Mouse (Mus musculus) monocyte, adult 5-6 weeks (primary cell): Measurements from ENCODE around the gene Nectin1. TPM values are rescaled to one million over a fixed set of nuclear protein-coding genes. Genes with fewer than 3 reads are reported as not detected.

ENCODE experiments used
- ATAC-seq: fragments of 153-309, 156-312 bp; replicated peaks from 2 replicates; pipeline ENCODE4 v1.8.0; 2017; ENCODE audit warnings: mild to moderate bottlenecking; ENCODE audit not compliant: low TSS enrichment, insufficient number of reproducible peaks, severe bottlenecking, poor library complexity, low FRiP score
- total RNA-seq: library from RNA; stranded (forward); fragments of 200-1000, 200-491, 200-594 nt; gene quantifications from 3 replicates; pipeline ENCODE4 v1.2.3, GENCODE M21; 2017

Nectin1 gene
- total RNA-seq: 6.0 to 7.5 TPM (median 7.2 TPM) in 3 replicates

DNA sequence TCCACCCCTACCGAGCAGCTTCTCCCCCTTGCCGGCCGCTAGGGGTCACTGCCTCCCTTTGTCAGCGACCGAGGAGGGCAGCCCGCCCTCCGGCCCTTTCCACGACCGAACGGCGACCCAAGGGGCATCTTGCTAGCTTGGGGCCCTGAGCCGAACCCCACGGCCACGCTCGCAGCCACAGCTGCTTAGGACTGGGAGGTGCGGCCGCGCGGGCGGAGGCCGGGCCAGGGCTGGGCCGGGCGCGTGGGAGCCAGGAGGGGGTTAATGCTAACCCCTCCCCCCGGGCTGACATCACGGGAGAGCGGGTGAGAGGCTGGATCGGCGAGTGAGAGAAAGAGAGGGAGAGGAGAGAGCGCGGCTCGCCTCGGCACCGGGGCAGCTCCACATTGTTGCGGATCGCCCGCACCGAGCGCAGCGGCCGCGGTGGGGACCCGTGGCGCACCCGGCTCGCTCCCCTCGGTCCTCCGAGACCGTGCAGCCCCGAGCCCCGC, at the start of gene Nectin1:
TSS of gene Nectin1 (plus strand) at position 338 of the 491 bp plus-strand sequence.
- ATAC-seq: peak; percentile 66

DNA sequence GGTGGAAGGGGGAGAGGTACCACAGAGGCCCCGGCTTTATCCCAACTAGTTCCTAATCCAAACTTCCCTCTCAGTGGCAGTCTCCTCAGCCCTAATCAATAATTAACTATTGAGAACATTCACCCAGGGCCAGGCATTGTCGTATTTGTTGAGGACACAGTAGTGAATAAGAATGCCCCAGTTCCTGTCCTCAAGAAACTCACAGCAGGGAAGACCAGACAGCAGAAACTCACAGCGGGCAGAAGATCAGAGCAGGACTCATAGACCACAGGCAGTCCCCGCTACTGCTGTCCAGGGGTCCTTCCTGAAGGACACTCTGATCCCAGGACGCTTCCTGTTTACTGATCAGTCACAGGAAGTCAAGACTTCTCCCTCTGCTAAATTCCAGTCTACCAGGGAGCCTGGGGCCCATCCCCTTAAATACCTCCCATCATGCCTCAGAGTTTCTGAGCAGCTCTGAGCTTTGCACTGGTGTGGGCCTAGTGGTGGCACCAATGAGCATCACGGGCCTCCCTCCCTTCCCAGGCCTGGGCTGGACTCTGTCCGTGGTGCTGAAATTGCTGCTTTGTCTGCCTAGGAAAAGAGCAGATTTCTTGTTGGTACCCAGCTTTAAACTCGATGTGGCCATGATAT, 45.6 kb upstream of the Nectin1 start:
- ATAC-seq: no peak

DNA sequence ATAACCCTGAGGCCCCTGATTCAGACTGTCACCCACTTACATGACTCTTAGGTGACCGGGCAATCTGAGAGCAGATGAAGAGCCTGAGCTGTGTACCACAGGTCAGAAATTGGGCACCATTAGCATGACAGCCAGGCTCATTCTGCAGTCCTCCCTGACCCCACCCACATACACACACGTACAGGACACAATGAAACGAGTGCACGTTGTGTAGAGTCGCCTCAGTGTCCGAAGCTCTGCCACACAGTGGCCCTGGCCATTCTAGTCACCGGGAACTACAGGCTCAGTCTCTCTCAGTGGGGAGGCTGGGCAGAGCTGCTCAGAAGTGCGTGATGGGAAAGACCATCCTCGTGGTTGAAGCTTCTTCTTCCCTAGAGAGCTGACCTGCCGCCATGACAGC, 44.9 kb upstream of the Nectin1 start:
- ATAC-seq: no peak

DNA sequence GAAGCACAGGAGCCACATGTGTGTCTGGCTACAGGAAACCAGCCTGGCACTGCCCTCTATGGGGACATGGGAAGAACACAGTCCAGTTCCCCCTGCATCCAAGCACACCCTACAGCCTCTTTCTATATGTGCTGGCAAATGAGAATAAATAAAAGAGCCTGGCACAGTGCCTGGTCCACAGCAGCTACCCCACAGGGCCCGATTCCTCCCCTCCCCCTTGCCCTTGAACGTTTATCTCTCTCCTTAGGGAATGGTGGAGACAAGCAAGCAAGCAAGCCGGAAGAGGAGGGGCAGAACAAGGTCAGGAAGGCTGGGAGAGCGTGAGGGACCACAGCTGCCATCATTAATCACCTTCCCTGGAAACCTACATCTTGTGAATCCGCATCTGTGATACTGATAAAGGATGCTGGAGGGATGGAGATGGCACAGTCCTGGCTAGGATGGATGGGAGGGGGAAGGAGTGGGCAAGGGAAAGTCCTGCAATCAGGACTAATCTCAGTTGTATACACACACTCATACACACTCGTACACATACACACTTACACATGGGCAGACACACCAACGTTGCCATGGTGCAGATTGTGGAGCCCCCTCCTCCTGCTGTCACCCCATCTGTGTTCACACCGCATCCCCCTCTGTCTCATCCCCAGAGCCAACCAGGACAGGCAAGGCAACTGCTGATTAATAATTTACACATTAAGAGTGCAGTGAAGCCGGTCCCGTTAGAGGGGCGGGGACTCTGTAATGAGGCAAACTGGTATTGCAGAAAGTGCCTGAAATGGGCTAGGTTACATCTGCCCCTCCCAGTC, 44.2 kb upstream of the Nectin1 start:
- no peak for ATAC-seq

DNA sequence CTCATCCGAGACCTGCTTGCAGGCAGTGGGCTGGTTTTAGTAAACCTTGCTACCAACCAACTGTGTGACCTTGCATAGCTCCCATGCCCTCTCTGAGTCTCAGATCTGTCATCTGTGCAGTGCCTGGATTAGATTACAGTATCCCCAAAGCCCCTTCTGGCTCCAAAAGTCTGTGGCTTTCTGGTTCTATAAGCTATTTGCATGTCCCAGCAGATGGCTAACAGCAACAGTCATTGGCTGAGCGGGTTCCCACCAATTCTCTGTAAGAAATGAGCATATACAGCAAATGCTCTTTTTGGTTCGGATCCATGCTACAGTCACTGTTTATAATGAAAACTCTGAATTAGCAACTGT, 43.6 kb upstream of the Nectin1 start:
- ATAC-seq: no peak

DNA sequence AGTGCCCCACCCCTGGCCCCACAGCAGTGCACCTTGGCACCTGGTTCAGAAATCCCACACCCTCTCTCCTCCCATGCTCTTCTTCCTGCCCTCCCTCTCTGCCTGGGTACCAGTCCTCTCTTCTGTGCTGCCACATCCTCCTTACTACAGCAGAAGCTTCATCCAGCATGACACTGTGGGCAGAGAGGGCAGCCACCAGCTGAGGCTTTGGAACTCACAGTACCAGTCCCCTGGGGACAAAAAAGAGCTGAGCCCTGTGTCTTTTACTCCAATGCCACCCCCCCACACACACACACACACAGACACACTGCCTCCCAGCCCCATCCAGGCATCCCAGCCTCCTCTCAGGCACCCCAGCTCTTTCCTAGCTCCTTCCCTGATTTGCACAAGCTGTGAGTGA, 42.0 kb upstream of the Nectin1 start:
- no peak for ATAC-seq

DNA sequence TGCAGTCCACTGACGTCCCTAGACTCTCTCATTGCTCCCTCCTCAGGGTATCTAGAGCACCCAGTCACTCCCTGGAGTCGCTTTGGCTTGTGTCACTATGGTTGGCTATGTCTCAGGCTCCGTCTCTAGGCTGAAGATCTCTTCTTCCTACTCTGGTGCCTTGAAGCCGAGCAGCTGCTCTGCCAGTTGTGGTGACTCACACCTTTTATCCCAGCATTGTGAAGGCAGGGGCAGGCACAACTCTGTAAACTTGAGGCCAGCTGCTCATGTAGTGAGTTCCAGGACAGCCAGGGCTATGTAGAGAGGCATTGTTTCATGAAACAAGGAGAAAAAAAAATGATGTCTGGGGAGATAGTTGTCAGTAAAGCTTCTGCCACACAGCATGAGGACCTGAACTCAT, 36.2 kb upstream of the Nectin1 start:
- ATAC-seq: no peak

DNA sequence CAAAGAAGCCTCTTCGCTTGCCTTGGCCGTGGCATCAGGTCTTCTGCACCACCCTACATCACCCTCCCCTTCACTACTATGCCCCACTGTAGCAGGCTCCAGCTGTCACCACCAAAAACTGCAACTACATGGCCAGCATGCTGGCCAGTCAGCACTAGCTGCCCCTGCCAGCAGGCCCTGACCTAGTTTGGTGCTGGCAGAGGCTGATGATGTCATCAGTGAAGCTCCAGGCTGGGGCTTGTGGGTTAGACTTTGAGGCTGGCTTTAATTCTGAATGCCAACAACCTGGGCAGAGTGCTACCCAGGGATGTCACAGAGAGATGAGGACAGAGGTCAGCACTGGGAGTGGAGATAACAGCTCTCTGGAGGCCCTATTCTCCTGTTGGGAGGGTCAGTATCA, 35.1 kb upstream of the Nectin1 start:
- no peak for ATAC-seq

DNA sequence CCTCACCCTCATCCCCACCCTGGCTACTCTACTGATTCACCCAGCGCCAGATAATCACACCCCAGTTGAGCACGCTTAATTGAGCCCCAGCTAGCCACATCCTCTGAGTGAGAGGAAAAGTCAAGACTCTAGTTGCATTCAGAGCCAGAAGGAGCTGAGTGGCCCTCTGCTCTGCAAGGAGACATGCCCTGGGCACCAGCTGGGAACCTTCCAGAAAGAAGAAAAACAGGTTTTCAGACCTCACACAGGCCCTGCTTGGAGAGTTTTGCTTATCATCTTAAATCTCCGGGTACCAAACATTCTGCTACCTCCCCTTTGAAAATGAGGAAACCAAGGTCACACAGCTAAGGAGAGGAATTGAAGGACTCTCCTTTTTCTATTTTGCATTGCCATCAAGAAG, 30.4 kb upstream of the Nectin1 start:
- ATAC-seq: no peak

DNA sequence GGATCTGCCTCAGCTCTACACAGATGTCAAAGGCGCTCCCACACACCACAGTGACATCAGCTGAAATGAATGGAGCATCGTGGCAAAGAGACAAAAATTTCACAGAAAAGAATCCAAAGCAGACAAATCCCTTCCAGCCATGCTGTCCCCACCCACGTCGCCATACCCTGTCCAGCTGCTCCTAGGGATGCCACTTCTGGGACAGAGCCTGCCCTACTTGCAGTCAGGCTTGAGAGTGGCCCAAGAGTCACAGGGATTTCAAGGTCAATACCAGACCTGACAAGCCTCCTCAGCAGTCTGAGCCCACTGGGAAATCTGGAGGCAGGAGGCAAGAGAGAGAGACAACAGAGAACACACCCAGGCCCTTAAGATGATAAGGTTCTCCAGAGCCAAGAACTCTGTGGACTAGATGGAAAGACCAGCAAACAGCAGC, 24.4 kb upstream of the Nectin1 start:
- ATAC-seq: no peak

DNA sequence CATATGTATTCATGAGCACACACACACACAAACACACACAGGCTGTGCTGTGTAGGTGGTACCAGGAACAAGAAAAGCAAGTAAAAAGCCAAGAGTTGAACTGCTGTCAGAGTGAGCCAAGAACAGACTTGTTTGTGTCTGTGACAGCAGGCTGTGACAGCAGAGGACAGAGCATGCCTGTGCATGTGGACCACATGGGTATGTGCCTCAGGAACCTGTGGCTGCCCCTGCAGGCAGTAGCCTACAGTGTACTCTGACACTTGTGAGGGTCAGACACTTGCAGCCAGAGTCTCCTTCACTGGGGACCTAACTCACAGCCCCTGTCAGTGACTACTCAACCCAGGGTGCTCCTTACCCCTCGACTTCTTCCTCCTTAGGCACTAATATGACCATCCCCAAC, 23.7 kb upstream of the Nectin1 start:
- ATAC-seq: no peak

DNA sequence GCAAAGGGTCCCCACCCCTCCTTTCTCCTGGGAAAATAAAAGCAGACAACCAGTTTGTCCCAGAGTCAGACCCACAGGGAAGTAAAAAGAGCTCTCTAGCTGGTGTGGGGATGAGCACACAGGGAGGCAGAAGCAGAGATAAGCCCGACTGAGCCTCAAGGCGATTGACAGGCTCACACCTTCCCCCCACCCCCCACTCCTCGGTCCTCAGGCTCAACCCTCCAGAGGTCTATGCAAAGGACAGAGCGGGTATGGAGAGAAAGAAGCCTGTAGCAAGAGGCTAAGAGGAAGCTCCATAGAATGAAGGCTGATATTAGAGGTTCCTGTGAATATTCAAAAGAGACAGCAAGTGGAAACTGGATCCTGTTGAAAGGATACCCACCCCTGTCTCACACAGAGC, 19.7 kb upstream of the Nectin1 start:
- no peak for ATAC-seq

DNA sequence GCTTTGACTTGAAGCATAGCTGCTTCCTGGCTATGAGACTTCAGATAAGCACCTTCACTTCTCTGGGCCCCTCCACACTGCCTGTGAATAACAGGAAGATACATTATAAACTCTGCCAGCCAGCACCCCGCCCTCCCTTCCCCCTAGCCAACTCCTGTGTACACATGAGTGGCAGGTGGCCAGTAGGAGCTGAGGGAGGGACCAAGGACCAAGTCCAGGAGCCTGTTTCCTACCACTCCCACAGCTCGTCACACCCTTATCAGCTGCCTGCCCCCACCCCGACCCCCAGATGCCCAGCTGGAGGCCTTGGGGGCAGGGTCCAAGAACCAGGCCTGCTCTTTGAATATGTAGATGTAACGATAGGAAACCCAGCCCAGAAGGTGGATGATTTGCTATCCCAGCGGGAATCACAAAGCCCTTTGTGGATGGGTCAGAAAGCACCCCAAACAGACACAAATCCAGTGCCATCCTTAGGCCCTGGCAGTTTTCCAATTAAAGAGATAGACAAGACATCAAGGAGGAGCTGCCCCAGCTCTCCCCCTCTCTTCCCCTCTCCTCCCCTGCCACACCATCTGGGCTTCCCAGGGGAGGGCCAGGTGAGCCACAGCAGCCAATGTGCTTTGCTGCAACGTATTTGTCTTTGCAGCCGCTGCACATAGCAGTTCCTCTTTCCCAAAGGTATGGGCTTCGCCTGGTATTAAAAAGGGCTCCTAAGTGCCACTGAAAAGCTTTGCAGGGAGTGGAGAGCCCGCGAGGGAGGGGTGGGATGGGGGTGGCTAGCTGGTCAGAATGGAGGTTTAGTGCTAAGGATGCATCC, 14.1 kb upstream of the Nectin1 start:
- no peak for ATAC-seq

DNA sequence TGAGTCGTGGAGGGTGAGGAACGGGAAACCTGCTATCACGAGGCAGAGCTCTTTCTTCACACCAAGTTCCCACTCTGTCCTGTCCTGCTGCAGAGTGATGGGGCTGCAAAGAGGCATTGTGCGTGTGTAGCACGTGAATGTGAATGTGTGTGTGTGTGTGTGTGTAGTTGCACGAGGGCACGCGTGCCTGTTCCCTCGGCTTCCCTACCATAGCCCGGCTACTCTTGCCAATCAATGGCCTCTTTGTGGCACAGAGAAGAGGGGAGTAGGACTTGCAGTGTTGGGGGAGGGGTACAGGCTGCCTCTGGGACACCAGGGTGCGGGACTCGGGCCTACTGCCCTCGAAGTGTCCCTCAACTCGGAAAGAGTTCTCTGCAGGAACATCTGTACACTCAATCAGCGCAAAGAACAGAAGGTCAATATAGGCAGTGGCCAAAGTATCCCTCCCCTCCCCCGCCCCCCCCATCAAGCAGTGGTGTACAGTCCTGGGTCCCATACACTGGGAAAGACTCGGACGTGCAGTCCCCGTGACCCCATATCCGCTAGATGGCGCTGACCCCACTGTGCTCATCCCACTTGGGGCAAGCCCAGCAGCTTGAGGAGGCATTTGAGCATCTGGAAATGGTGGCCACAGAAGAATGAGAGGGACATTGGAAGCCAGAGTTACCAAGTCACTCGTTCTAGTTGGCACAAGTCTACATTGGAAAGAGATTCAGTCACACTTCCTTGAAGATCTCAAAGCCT, 13.3 kb upstream of the Nectin1 start:
- ATAC-seq: peak; percentile 48; the same call in 1 of the 2 replicates

DNA sequence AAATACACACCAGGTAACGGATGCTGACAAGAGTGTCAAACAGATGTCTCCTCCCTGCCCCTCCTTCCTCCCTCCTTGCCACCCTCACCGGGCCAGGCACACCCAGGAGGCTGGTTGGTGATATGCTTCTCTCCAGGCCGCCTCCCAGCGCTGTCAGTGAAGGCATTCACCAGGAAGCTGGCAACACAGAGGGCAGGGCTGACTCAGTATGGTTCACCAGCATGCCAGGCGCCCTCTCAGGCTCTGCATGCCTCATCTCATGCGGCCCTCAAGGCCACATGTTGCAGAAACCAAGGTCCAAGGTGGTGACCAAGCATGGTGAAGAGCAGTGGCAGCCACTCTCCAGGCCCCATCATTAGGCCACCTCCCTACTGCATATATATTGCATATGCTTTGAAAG, 11.9 kb upstream of the Nectin1 start:
- ATAC-seq: no peak

DNA sequence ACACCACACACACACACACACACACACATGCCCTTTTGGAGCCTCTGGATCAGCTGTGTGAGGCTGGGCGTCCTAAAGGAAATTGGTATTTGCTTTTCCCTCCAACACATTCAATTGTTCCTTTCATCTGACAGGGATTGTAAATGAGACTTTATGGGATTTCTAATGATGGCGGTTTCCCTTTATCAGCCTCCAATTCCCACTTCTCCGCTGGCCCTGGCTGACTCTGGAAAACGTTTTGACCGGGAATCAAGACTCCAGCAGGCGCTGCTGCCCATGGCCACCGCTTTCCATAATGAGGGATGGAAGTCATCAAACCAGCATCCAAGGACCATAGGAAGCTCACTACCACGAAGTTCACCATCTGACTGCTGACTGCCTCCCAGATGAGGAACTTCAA, 11.1 kb upstream of the Nectin1 start:
- no peak for ATAC-seq

DNA sequence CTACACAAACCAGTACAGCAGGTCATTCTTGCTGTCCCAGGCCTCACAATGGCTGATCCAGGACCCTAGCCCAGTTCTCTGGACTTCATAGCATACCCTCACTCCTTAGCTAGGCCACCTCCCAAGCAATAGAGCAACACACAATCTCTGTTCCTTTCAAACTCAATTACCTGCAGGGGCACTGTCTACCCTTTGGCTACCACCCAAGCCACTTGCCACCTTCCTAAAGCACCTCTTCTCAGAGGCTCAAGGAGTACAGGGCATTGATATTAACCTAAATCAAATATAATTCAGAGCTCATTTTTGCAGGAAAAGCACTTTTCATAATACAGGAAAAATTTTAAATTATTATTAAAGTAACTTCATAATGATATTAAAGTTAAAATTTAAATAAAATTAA, 8.8 kb upstream of the Nectin1 start:
- ATAC-seq: no peak

DNA sequence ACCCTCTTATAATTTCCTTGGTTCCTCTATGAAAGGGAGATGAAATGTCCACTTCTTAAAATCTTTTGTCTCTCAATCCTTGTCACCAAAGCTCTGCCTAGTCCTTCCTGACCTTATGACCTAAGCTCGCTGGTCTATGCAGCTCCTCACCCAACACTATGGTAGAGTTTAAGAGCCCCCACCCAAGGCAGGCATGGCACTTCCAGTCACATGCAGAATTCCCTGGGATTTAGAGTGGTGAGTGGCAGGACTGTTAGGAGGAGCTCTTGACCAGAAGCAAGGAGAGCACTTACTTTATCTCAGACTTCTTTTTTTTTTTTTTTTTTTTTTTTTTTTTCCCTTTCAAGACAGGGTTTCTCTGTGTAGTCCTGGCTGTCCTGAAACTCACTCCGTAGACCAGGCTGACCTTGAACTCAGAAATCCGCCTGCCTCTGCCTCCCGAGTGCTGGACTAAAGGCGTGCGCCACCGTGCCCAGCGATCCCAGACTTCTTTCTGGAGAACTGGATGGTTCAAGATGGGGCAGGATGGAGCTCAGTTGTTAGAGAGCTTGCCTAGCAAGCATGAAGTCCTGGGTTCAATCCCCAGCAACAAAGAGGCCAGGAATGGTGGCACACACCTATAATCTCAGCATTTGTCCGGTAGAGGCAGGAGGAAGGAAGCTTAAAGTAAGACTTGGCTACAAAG, 7.6 kb upstream of the Nectin1 start:
- ATAC-seq: no peak
